Mouse (Mus musculus): ENCODE measurements at regions not wholly inside any gene's neighbourhood (a gene's known extent, or its start where the extent isn't known, plus 50 kb on each side); places are given as distances from the start of the nearest gene placed in this dataset.

DNA sequence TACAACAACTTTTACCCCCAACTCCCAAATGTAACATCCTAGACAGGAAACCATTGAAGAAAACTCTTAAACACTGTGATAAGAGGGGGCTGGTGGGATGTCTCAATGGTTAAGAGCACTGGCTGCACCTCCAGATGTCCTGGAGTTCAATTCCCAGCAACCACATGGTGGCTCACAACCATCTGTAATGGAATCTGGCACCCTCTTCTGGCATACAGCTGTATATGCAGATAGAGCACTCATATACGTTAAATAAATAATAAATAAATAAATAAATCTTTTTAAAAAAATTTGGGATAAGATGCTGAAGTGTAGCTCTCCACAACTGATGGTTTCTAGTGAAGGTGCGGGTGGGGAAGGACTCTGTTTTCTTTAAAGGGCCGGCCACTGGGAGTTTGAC lies 69.3 kb downstream of the Kctd15 start:
- H3K27ac ChIP-seq (ENCODE audit: insufficient read depth, low read depth, low read length): no peak overlapping the region
- 95% methylated on average over 3 of the region's 3 CpGs for WGBS
- no peaks in the 10 kb centered on the region for H3K27me3 ChIP-seq (ENCODE audit: control insufficient read depth, insufficient read depth, low read length)
- no peaks in the 10 kb centered on the region for H3K4me1 ChIP-seq (ENCODE audit: control insufficient read depth, insufficient read depth, insufficient read length, low read length)
- no peak overlapping the region for H3K4me3 ChIP-seq (ENCODE audit: low read depth, low read length)
- no peaks in the 10 kb centered on the region for H3K36me3 ChIP-seq (ENCODE audit: control insufficient read depth, insufficient read depth, low read length)
- TF ChIP-seq POLR2A (IDR thresholded peaks at IDR 0.05; ENCODE audit: low read depth, low read length) (no peak), CTCF (IDR thresholded peaks at IDR 0.05; ENCODE audit: extremely low read depth, insufficient read length, insufficient replicate concordance, low read depth, low read length) (no peak)

DNA sequence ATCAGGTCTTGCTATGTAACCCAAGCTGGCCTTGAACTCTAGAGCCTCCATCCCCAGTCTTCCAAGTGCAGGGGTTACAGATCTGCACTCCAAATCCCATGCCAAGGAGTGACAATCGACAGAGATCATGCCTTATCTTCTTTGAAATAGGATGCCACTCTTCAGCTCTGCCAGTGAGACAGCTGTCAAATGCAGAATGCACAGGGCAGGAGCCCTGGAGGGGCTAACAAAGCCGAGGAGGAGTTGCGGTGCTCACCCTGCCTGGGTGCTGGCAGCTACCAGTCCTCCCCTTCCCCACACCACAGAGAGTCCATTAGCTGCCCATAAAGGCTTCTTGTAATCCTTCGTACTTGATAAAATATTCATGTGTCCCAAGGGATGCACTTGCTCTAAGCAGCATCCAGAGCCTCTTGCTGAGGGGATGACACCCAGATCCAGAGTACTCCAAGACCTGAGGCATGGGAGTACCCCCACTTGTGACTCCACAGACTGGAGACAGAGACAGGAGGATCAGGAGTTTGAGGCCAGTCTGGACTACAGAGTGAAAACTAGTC lies 71.1 kb downstream of the Kctd15 start:
- Histone ChIP-seq H3K4me3 (ENCODE audit: low read depth, low read length) (no peak overlapping the region), H3K4me1 (ENCODE audit: control insufficient read depth, insufficient read depth, insufficient read length, low read length) (no peaks in the 10 kb centered on the region), H3K27ac (ENCODE audit: insufficient read depth, low read depth, low read length) (no peak overlapping the region), H3K36me3 (ENCODE audit: control insufficient read depth, insufficient read depth, low read length) (no peaks in the 10 kb centered on the region), H3K27me3 (ENCODE audit: control insufficient read depth, insufficient read depth, low read length) (no peaks in the 10 kb centered on the region)
- TF ChIP-seq POLR2A (IDR thresholded peaks at IDR 0.05; ENCODE audit: low read depth, low read length) (no peak), CTCF (IDR thresholded peaks at IDR 0.05; ENCODE audit: extremely low read depth, insufficient read length, insufficient replicate concordance, low read depth, low read length) (no peak)
- 76% methylated on average over 4 of the region's 4 CpGs for WGBS

DNA sequence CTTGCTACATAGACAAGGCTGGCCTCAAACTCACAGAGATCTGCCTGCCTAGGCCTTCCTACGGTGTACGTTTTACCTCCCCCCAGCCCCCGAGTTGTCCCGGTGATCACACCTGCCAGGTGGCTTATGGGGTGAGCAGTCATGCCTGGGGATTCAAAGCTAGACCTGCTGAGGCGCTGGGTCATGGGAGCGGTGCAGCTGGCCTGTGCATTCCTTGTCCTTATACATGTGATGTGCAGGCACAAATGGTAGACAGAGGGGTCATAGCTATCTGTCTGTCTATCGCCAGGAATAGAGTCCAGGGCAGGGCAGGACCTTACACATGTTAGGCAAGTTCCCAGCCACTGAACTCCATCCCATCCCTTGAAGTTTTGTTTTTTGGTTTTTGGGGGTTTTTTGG lies 71.7 kb downstream of the Kctd15 start:
- no peaks in the 10 kb centered on the region for H3K36me3 ChIP-seq (ENCODE audit: control insufficient read depth, insufficient read depth, low read length)
- no peak overlapping the region for H3K27ac ChIP-seq (ENCODE audit: insufficient read depth, low read depth, low read length)
- H3K4me3 ChIP-seq (ENCODE audit: low read depth, low read length): no peak overlapping the region
- no peaks in the 10 kb centered on the region for H3K4me1 ChIP-seq (ENCODE audit: control insufficient read depth, insufficient read depth, insufficient read length, low read length)
- no peaks in the 10 kb centered on the region for H3K27me3 ChIP-seq (ENCODE audit: control insufficient read depth, insufficient read depth, low read length)
- no peak for TF ChIP-seq CTCF (IDR thresholded peaks at IDR 0.05; ENCODE audit: extremely low read depth, insufficient read length, insufficient replicate concordance, low read depth, low read length)
- WGBS: 88% methylated on average over 7 of the region's 7 CpGs

GRCm38 (mm10) chr7:34580866-34581265 lies 75.7 kb downstream of the Kctd15 start:
- 85% methylated on average over 9 of the region's 9 CpGs for WGBS
- Histone ChIP-seq H3K27ac (ENCODE audit: insufficient read depth, low read depth, low read length) (no peak overlapping the region), H3K27me3 (ENCODE audit: control insufficient read depth, insufficient read depth, low read length) (no peaks in the 10 kb centered on the region), H3K4me1 (ENCODE audit: control insufficient read depth, insufficient read depth, insufficient read length, low read length) (no peaks in the 10 kb centered on the region), H3K36me3 (ENCODE audit: control insufficient read depth, insufficient read depth, low read length) (no peaks in the 10 kb centered on the region), H3K4me3 (ENCODE audit: low read depth, low read length) (no peak overlapping the region)
- TF ChIP-seq CTCF (IDR thresholded peaks at IDR 0.05; ENCODE audit: extremely low read depth, insufficient read length, insufficient replicate concordance, low read depth, low read length) (no peak), POLR2A (IDR thresholded peaks at IDR 0.05; ENCODE audit: low read depth, low read length) (no peak)

- Histone ChIP-seq H3K27ac (ENCODE audit: insufficient read depth, low read depth, low read length) (no peak overlapping the region), H3K36me3 (ENCODE audit: control insufficient read depth, insufficient read depth, low read length) (no peaks in the 10 kb centered on the region), H3K4me1 (ENCODE audit: control insufficient read depth, insufficient read depth, insufficient read length, low read length) (peaks cover 5% of the 10 kb centered on the region), H3K4me3 (ENCODE audit: low read depth, low read length) (no peak overlapping the region), H3K27me3 (ENCODE audit: control insufficient read depth, insufficient read depth, low read length) (no peaks in the 10 kb centered on the region)
- TF ChIP-seq CTCF (IDR thresholded peaks at IDR 0.05; ENCODE audit: extremely low read depth, insufficient read length, insufficient replicate concordance, low read depth, low read length): no peak
- no peak for TF ChIP-seq POLR2A (IDR thresholded peaks at IDR 0.05; ENCODE audit: low read depth, low read length)
- WGBS: 42% methylated on average over 10 of the region's 10 CpGs
These were observed 85.2 kb downstream of the Kctd15 start for GRCm38 (mm10) chr7:34571295-34571694.

DNA sequence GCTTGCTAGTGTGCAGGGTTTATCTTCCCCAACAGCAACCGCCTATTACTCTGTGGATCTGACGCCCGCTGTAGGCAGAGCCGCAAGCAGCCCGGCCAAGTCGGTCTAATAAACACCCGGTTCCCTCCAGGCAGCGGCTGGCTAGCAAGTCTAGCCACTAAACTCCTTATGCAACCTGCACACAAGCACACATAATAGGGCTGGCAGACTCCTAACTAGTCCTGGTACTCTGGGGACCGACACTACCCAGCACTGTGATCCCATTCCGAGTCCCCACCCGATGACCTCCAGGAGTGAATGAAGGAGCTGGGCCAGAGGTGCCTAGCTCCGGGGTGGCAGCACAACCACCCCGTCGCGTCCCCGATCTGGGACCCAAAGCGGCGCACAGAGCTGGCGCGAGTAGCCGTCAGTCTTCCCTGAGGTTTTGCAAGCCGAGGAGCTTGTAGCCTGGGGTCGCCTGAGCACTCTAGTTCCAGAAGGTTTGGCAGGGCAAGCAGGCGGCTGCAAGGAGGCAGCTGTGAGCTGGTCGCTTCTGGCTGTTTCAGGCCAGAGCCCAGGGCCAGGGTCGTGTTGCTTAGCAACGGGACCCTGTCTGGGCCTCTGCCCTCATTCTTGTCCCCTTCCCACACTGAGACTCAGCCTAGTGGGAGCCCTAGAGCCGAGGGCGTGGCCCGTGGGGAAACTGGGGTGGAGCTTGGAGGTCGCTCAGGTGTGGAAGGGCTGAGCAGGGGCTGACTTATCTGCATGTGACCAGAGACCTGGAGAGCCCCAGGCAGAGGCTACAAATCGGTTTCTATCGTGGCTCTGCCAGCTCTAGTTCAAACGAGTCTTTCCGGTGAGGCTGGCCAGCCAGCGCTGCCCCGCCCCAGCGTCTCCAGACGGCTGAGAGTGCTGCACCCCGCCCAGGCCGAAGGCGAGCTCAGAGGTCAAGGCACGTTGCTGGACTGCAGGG lies 86.1 kb downstream of the Kctd15 start:
- Histone ChIP-seq H3K27me3 (ENCODE audit: control insufficient read depth, insufficient read depth, low read length) (no peaks in the 10 kb centered on the region), H3K27ac (ENCODE audit: insufficient read depth, low read depth, low read length) (no peak overlapping the region), H3K4me3 (ENCODE audit: low read depth, low read length) (peak overlapping the region; percentile 40), H3K4me1 (ENCODE audit: control insufficient read depth, insufficient read depth, insufficient read length, low read length) (peaks cover 5% of the 10 kb centered on the region), H3K36me3 (ENCODE audit: control insufficient read depth, insufficient read depth, low read length) (no peaks in the 10 kb centered on the region)
- no peak for TF ChIP-seq POLR2A (IDR thresholded peaks at IDR 0.05; ENCODE audit: low read depth, low read length)
- no peak for TF ChIP-seq CTCF (IDR thresholded peaks at IDR 0.05; ENCODE audit: extremely low read depth, insufficient read length, insufficient replicate concordance, low read depth, low read length)
- 2% methylated on average over 43 of the region's 43 CpGs for WGBS

GRCm38 (mm10) chr7:34569747-34570113 lies 86.8 kb downstream of the Kctd15 start:
- H3K27ac ChIP-seq (ENCODE audit: insufficient read depth, low read depth, low read length): no peak overlapping the region
- H3K4me3 ChIP-seq (ENCODE audit: low read depth, low read length): no peak overlapping the region
- no peaks in the 10 kb centered on the region for H3K36me3 ChIP-seq (ENCODE audit: control insufficient read depth, insufficient read depth, low read length)
- peaks cover 5% of the 10 kb centered on the region for H3K4me1 ChIP-seq (ENCODE audit: control insufficient read depth, insufficient read depth, insufficient read length, low read length)
- TF ChIP-seq POLR2A (IDR thresholded peaks at IDR 0.05; ENCODE audit: low read depth, low read length): no peak
- TF ChIP-seq CTCF (IDR thresholded peaks at IDR 0.05; ENCODE audit: extremely low read depth, insufficient read length, insufficient replicate concordance, low read depth, low read length): no peak
- no peaks in the 10 kb centered on the region for H3K27me3 ChIP-seq (ENCODE audit: control insufficient read depth, insufficient read depth, low read length)
- WGBS: 14% methylated on average over 8 of the region's 8 CpGs
